Mouse (Mus musculus) midbrain, embryonic 12.5 days (tissue): Measurements from ENCODE around the gene Tmem136. TPM values are rescaled to one million over a fixed set of nuclear protein-coding genes. Genes with fewer than 3 reads are reported as not detected.

Experiments
- ATAC-seq: fragments of 200-750 bp; cut with Nextera tagmentation; 2 replicates; pipeline ENCODE4 v1.8.0; 2017; ENCODE audit warnings: low read depth, moderate TSS enrichment, moderate library complexity; ENCODE audit not compliant: low FRiP score
- H3K27ac ChIP-seq: fragments of 300-500 bp; sonication (generic); replicated peaks from 2 replicates; pipeline ENCODE4 v1.5.1; 2016; ENCODE audit warnings: mild to moderate bottlenecking
- H3K27me3 ChIP-seq: fragments of 300-500 bp; sonication (generic); 2 replicates; pipeline ENCODE4 v1.6.1; 2016; ENCODE audit warnings: mild to moderate bottlenecking
- H3K36me3 ChIP-seq: fragments of 300-500 bp; sonication (generic); 2 replicates; pipeline ENCODE4 v1.6.1; 2016
- H3K4me1 ChIP-seq: fragments of 300-500 bp; sonication (generic); 2 replicates; pipeline ENCODE4 v1.6.1; 2016
- H3K4me2 ChIP-seq: fragments of 300-500 bp; sonication (generic); replicated peaks from 2 replicates; pipeline ENCODE4 v1.6.1; 2016; ENCODE audit warnings: mild to moderate bottlenecking, moderate library complexity
- H3K4me3 ChIP-seq: fragments of 300-500 bp; sonication (generic); 2 replicates; pipeline ENCODE4 v1.5.1; 2016; ENCODE audit warnings: mild to moderate bottlenecking
- H3K9ac ChIP-seq: fragments of 300-500 bp; sonication (generic); replicated peaks from 2 replicates; pipeline ENCODE4 v1.6.1; 2016; ENCODE audit warnings: mild to moderate bottlenecking, moderate library complexity
- H3K9me3 ChIP-seq: fragments of 300-500 bp; sonication (generic); 2 replicates; pipeline ENCODE4 v1.6.1; 2016; ENCODE audit warnings: mild to moderate bottlenecking
- WGBS: fragments of 180-500 bp; shearing (Covaris S2); methylation state at CpG from one replicate; pipeline ENCODE4 v1.1.7; 2016; 5-methylcytosine and 5-hydroxymethylcytosine counted together
- polyA plus RNA-seq: library from polyadenylated mRNA; unstranded; fragments of >200 nt; fragmentation: Nextera tagmentation; extraction: Ambion mirVana; gene quantifications from 2 replicates; pipeline ENCODE4 v1.2.1, GENCODE M21; 2016

The Tmem136 gene
- polyA plus RNA-seq, 1 experiment from 2014 or later, result 11.0 TPM

DNA sequence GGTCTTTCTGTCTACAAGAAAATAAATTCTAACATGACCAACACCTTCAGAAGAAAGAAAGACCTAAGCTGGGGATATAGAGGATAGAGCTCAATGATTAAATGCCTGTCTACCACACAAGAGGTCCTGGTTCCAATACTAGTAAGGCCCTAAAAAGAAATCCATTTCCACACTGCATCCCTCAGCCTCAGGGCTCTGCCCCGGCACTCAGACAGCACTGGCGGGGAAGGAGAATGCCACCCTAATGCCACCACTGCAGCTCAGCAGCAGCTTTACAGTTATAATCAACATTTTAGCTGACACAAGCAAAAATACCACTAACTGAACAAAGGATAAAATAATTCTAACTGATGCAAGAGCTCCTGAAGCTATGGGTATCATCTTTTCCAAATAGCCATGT, 46.2 kb downstream of the Tmem136 start:
- Histone ChIP-seq H3K4me1 (peaks cover 23% of the 10 kb centered on the region), H3K4me2 (peak overlapping the region; percentile 14), H3K27ac (peak overlapping the region; percentile 77), H3K9ac (peak overlapping the region; percentile 35), H3K4me3 (peak overlapping the region; percentile 26), H3K9me3 (no peaks in the 10 kb centered on the region), H3K36me3 (no peaks in the 10 kb centered on the region), H3K27me3 (no peaks in the 10 kb centered on the region)
- WGBS, result 50% methylated on average over 2 of the region's 2 CpGs
- ATAC-seq, result no peak

- WGBS, result 87% methylated on average over 3 of the region's 3 CpGs
- Histone ChIP-seq H3K4me2 (no peak overlapping the region), H3K9me3 (no peaks in the 10 kb centered on the region), H3K4me1 (peaks cover 25% of the 10 kb centered on the region), H3K36me3 (no peaks in the 10 kb centered on the region), H3K4me3 (no peak overlapping the region), H3K27me3 (no peaks in the 10 kb centered on the region), H3K9ac (no peak overlapping the region), H3K27ac (no peak overlapping the region)
- no peak for ATAC-seq
These were observed 48.5 kb downstream of the Tmem136 start for GRCm38 (mm10) chr9:43067896-43068295.

GRCm38 (mm10) chr9:43065231-43065630, 51.1 kb downstream of the Tmem136 start:
- H3K27me3 ChIP-seq, result no peaks in the 10 kb centered on the region
- H3K4me1 ChIP-seq, result peaks cover 14% of the 10 kb centered on the region
- no peak overlapping the region for H3K4me3 ChIP-seq
- ATAC-seq, result no peak
- no peaks in the 10 kb centered on the region for H3K9me3 ChIP-seq
- whole genome bisulfite sequencing, result 86% methylated on average over 4 of the region's 4 CpGs
- no peak overlapping the region for H3K9ac ChIP-seq
- no peak overlapping the region for H3K27ac ChIP-seq
- no peaks in the 10 kb centered on the region for H3K36me3 ChIP-seq
- H3K4me2 ChIP-seq, result no peak overlapping the region

GRCm38 (mm10) chr9:43061545-43061944, 54.8 kb downstream of the Tmem136 start:
- Histone ChIP-seq H3K36me3 (no peaks in the 10 kb centered on the region), H3K4me1 (peaks cover 7% of the 10 kb centered on the region; the same call in 1 of the 2 replicates), H3K9ac (no peak overlapping the region), H3K4me3 (no peak overlapping the region), H3K27ac (no peak overlapping the region), H3K4me2 (no peak overlapping the region), H3K27me3 (no peaks in the 10 kb centered on the region), H3K9me3 (no peaks in the 10 kb centered on the region)
- no peak for ATAC-seq
- WGBS, result 91% methylated on average over 1 of the region's 1 CpGs

Other genes with a start within 250 kb of the Tmem136 start
- gene Grik4, start 172.1 kb downstream of the Tmem136 start, polyA plus RNA-seq, result 3.6 and 4.8 TPM in 2 replicates
- 16.6 and 17.4 TPM in 2 replicates for gene Arhgef12, start 9.3 kb downstream of the Tmem136 start, polyA plus RNA-seq
- not detected in 2 replicates for gene Pou2f3, start 93.8 kb upstream of the Tmem136 start, polyA plus RNA-seq
- 18.3 and 30.9 TPM in 2 replicates for gene Oaf, start 123.3 kb upstream of the Tmem136 start, polyA plus RNA-seq
- 0.69 and 1.6 TPM in 2 replicates for gene Trim29, start 194.3 kb upstream of the Tmem136 start, polyA plus RNA-seq